In genomic region chr19:31767004-31767403, GRCm38 (mm10) we compare ENCODE assay signal across 10 mouse cellular contexts. TPM values are rescaled to one million over a fixed set of nuclear protein-coding genes. Genes with fewer than 3 reads are reported as not detected.
DNase-seq lines count a peak whose midpoint lies in the region; ATAC-seq and TF ChIP-seq lines count a peak whose summit lies in the region.
"Had no signal": no experiment of that assay in that cellular context is flagged by ENCODE, and none has a peak within 500 bp of the region (broad histone marks: within the 10 kb centered on the region; RNA-seq: fewer than 3 reads in every experiment).

No protein-coding gene starts in this region.

- H3K27me3 ChIP-seq in kidney, postnatal 0 days (ENCODE audit: insufficient read depth, low read length), result no peaks in the 10 kb centered on the region
- H3K27me3 ChIP-seq in midbrain, embryonic 14.5 days (ENCODE audit: control insufficient read depth, insufficient read depth, low read length), result peaks cover 26% of the 10 kb centered on the region
- H3K27me3 ChIP-seq in midbrain, embryonic 16.5 days (ENCODE audit: control insufficient read depth, insufficient read depth, low read depth, low read length), result peaks cover 5% of the 10 kb centered on the region; the same call in 1 of the 2 replicates
- no peaks in the 10 kb centered on the region for H3K27me3 ChIP-seq in stomach, postnatal 0 days (ENCODE audit: control insufficient read depth, insufficient read depth, low read length)
- H3K27me3 ChIP-seq: heart, embryonic 13.5 days had no signal

- TF ChIP-seq EP300 in stomach, postnatal 0 days (optimal IDR thresholded peaks at IDR 0.05), result no peak

- no peak for ATAC-seq in kidney, postnatal 0 days (replicated peaks; ENCODE audit: low FRiP score, low read depth)
- no peak for ATAC-seq in midbrain, embryonic 14.5 days (ENCODE audit: low FRiP score, low TSS enrichment)
- no peak for ATAC-seq in midbrain, embryonic 16.5 days
- ATAC-seq in stomach, postnatal 0 days (ENCODE audit: low FRiP score, low TSS enrichment), result no peak
- ATAC-seq: intestine, embryonic 16.5 days had no signal

- H3K4me2 ChIP-seq in kidney, postnatal 0 days (ENCODE audit: low read length), result no peak overlapping the region
- H3K4me2 ChIP-seq in midbrain, embryonic 14.5 days (ENCODE audit: low read length), result no peak overlapping the region
- no peak overlapping the region for H3K4me2 ChIP-seq in midbrain, embryonic 16.5 days (ENCODE audit: low read length)
- no peak overlapping the region for H3K4me2 ChIP-seq in stomach, postnatal 0 days (replicated peaks; ENCODE audit: low read depth)
- H3K4me2 ChIP-seq: heart, embryonic 13.5 days had no signal

- TF ChIP-seq CTCF in kidney, postnatal 0 days (IDR thresholded peaks at IDR 0.05; ENCODE audit: low read depth), result peak; percentile 60
- peak; percentile 64 for TF ChIP-seq CTCF in stomach, postnatal 0 days (IDR thresholded peaks at IDR 0.05; ENCODE audit: low read depth)

- H3K36me3 ChIP-seq in kidney, postnatal 0 days (ENCODE audit: insufficient read depth, low read length), result no peaks in the 10 kb centered on the region
- H3K36me3 ChIP-seq in midbrain, embryonic 14.5 days (ENCODE audit: control insufficient read depth, insufficient read depth, low read length), result no peaks in the 10 kb centered on the region
- no peaks in the 10 kb centered on the region for H3K36me3 ChIP-seq in midbrain, embryonic 16.5 days (ENCODE audit: control insufficient read depth, insufficient read depth, low read length)
- no peaks in the 10 kb centered on the region for H3K36me3 ChIP-seq in stomach, postnatal 0 days (ENCODE audit: control insufficient read depth, insufficient read depth, low read length)
- H3K36me3 ChIP-seq: heart, embryonic 13.5 days had no signal

- no peak overlapping the region for H3K4me3 ChIP-seq in kidney, postnatal 0 days (replicated peaks; ENCODE audit: low read depth, low read length)
- H3K4me3 ChIP-seq in midbrain, embryonic 14.5 days (replicated peaks; ENCODE audit: low read depth, low read length), result no peak overlapping the region
- H3K4me3 ChIP-seq in midbrain, embryonic 16.5 days (ENCODE audit: low read depth, low read length), result no peak overlapping the region
- no peak overlapping the region for H3K4me3 ChIP-seq in stomach, postnatal 0 days (ENCODE audit: low read depth, low read length)
- H3K4me3 ChIP-seq: heart, embryonic 13.5 days had no signal

- H3K4me1 ChIP-seq in kidney, postnatal 0 days (replicated peaks; ENCODE audit: insufficient read depth, low read length), result peaks cover 11% of the 10 kb centered on the region
- H3K4me1 ChIP-seq in midbrain, embryonic 14.5 days (ENCODE audit: control insufficient read depth, insufficient read depth, low read length), result peaks cover 28% of the 10 kb centered on the region
- peaks cover 26% of the 10 kb centered on the region; the same call in 1 of the 2 replicates for H3K4me1 ChIP-seq in midbrain, embryonic 16.5 days (ENCODE audit: control insufficient read depth, insufficient read depth, low read length)
- H3K4me1 ChIP-seq in stomach, postnatal 0 days (replicated peaks; ENCODE audit: control insufficient read depth, insufficient read depth), result 0 out of 2 replicates have a peak, but pooled peaks cover 2% of the 10 kb centered on the region

- H3K27ac ChIP-seq in kidney, postnatal 0 days, result no peak overlapping the region
- no peak overlapping the region for H3K27ac ChIP-seq in midbrain, embryonic 14.5 days (replicated peaks; ENCODE audit: low read depth, low read length)
- H3K27ac ChIP-seq in midbrain, embryonic 16.5 days (ENCODE audit: low read length), result no peak overlapping the region
- no peak overlapping the region for H3K27ac ChIP-seq in stomach, postnatal 0 days (replicated peaks)
- H3K27ac ChIP-seq: heart, embryonic 13.5 days had no signal

- no peak overlapping the region for H3K9ac ChIP-seq in kidney, postnatal 0 days (ENCODE audit: low read depth, low read length)
- no peak overlapping the region for H3K9ac ChIP-seq in midbrain, embryonic 14.5 days (replicated peaks; ENCODE audit: low read length)
- H3K9ac ChIP-seq in midbrain, embryonic 16.5 days (ENCODE audit: low read depth, low read length), result no peak overlapping the region
- H3K9ac ChIP-seq in stomach, postnatal 0 days (ENCODE audit: low read length), result no peak overlapping the region
- H3K9ac ChIP-seq: heart, embryonic 13.5 days had no signal

- WGBS in kidney, postnatal 0 days, result 11% methylated on average over 3 of the region's 3 CpGs
- WGBS in midbrain, embryonic 14.5 days, result 11% methylated on average over 3 of the region's 3 CpGs
- WGBS in midbrain, embryonic 16.5 days, result 7% methylated on average over 3 of the region's 3 CpGs
- 5% methylated on average over 3 of the region's 3 CpGs for WGBS in stomach, postnatal 0 days

- peak; percentile 10 to 39 for DNase-seq in cerebellum, postnatal 10 days
- DNase-seq in cerebellum, postnatal 36 days, result no peak
- peak; percentile 77 for DNase-seq in kidney, postnatal 0 days (ENCODE audit: low spot score)
- DNase-seq in kidney, adult 18-20 months, result no peak
- DNase-seq in midbrain, embryonic 14.5 days, result peak; percentile 70
- no peak for DNase-seq in stomach, postnatal 0 days (ENCODE audit: low spot score)
- DNase-seq in adrenal gland, postnatal 4 days (ENCODE audit: low spot score in 2 of 2), result no peak

- H3K9me3 ChIP-seq in kidney, postnatal 0 days (replicated peaks; ENCODE audit: low read length), result no peaks in the 10 kb centered on the region
- no peaks in the 10 kb centered on the region for H3K9me3 ChIP-seq in midbrain, embryonic 14.5 days (ENCODE audit: control insufficient read depth, low read length)
- no peaks in the 10 kb centered on the region for H3K9me3 ChIP-seq in midbrain, embryonic 16.5 days (replicated peaks; ENCODE audit: control insufficient read depth, low read length, poor library complexity, severe bottlenecking)
- no peaks in the 10 kb centered on the region for H3K9me3 ChIP-seq in stomach, postnatal 0 days (ENCODE audit: control insufficient read depth, low read length)
- H3K9me3 ChIP-seq: heart, embryonic 13.5 days had no signal

RNA-seq across cellular contexts. Expression of gene Prkg1, which starts 2.2 kb away (rescaled TPM):
- 2.3 and 2.8 TPM in 2 replicates for polyA plus RNA-seq in kidney, postnatal 0 days (2015; fragmentation: Nextera tagmentation; extraction: Ambion mirVana)
- polyA plus RNA-seq in midbrain, embryonic 14.5 days (2014; fragmentation: Nextera tagmentation; extraction: Ambion mirVana), result 3.9 and 5.4 TPM in 2 replicates
- 4.9 and 5.3 TPM in 2 replicates for polyA plus RNA-seq in midbrain, embryonic 16.5 days (2015; fragmentation: Nextera tagmentation; extraction: Ambion mirVana)
- 6.1 and 6.4 TPM in 2 replicates for polyA plus RNA-seq in stomach, postnatal 0 days (2015; fragmentation: Nextera tagmentation; extraction: Ambion mirVana)
- total RNA-seq in adrenal gland, postnatal 4 days (2021), result 10 to 100 TPM; 12.1 to 13.3 TPM

Comparison
In these comparisons a context has a peak if more than half of its experiments do, and no peak if none do; other contexts are left out.
1. DNase-seq: peak in cerebellum, postnatal 10 days (2 of 2), kidney, postnatal 0 days (single experiment) and midbrain, embryonic 14.5 days (single experiment); none in cerebellum, postnatal 36 days (0 of 2), kidney, adult 18-20 months (single experiment), stomach, postnatal 0 days (single experiment) and adrenal gland, postnatal 4 days (0 of 2).